Mouse (Mus musculus): Measurements from ENCODE around the gene Cpeb3.

GRCm38 (mm10) chr19:37175436-37175805 lies 33.0 kb downstream of the Cpeb3 start:
- TF ChIP-seq POLR2A (IDR thresholded peaks at IDR 0.05; ENCODE audit: insufficient read depth, low read length): no peak
- no peak for TF ChIP-seq CTCF (IDR thresholded peaks at IDR 0.05; ENCODE audit: low read depth, low read length)
- no peak for TF ChIP-seq EP300 (IDR thresholded peaks at IDR 0.05; ENCODE audit: insufficient read depth, low read depth, low read length)
